Mouse (Mus musculus) liver, embryonic 11.5 days (tissue): ENCODE measurements around the gene Zmym5. TPM values are rescaled to one million over a fixed set of nuclear protein-coding genes. Genes with fewer than 3 reads are reported as not detected.

Source experiments
- ATAC-seq: fragments of 200-750 bp; cut with Nextera tagmentation; replicated peaks from 2 replicates; pipeline ENCODE4 v1.8.0; 2017; ENCODE audit warnings: moderate number of reproducible peaks, mild to moderate bottlenecking, moderate TSS enrichment, moderate library complexity; ENCODE audit not compliant: low FRiP score
- DNase-seq: peaks from one replicate; pipeline ENCODE4 v3.0.0-alpha.2; 2017; ENCODE audit warnings: low spot score
- H3K27ac ChIP-seq: fragments of 300-500 bp; sonication (generic); 2 replicates; pipeline ENCODE4 v1.5.1; 2014; ENCODE audit warnings: mild to moderate bottlenecking, low read depth, low read length, control low read depth
- H3K27me3 ChIP-seq: fragments of 300-500 bp; sonication (generic); replicated peaks from 2 replicates; pipeline ENCODE4 v1.6.1; 2014; ENCODE audit warnings: low read length, mixed read lengths; ENCODE audit not compliant: control insufficient read depth, insufficient read depth
- H3K36me3 ChIP-seq: fragments of 300-500 bp; sonication (generic); 2 replicates; pipeline ENCODE4 v1.6.1; 2014; ENCODE audit warnings: mild to moderate bottlenecking, low read length, moderate library complexity, mixed read lengths; ENCODE audit not compliant: control insufficient read depth, insufficient read depth
- H3K4me1 ChIP-seq: fragments of 300-500 bp; sonication (generic); replicated peaks from 2 replicates; pipeline ENCODE4 v1.6.1; 2014; ENCODE audit warnings: low read length, mixed read lengths; ENCODE audit not compliant: control insufficient read depth, insufficient read depth
- H3K4me2 ChIP-seq: fragments of 300-500 bp; sonication (generic); 2 replicates; pipeline ENCODE4 v1.6.1; 2014; ENCODE audit warnings: mild to moderate bottlenecking, control low read depth, moderate library complexity
- H3K4me3 ChIP-seq: fragments of 300-500 bp; sonication (generic); 2 replicates; pipeline ENCODE4 v1.5.1; 2014; ENCODE audit warnings: low read depth, low read length, control low read depth
- H3K9ac ChIP-seq: fragments of 300-500 bp; sonication (generic); 2 replicates; pipeline ENCODE4 v1.6.1; 2014; ENCODE audit warnings: low read depth, low read length, control low read depth
- H3K9me3 ChIP-seq: fragments of 300-500 bp; sonication (generic); 2 replicates; pipeline ENCODE4 v1.6.1; 2016; ENCODE audit warnings: low read length, inconsistent platforms, mixed read lengths; ENCODE audit not compliant: control insufficient read depth
- WGBS: fragments of 180-500 bp; shearing (Covaris S2); extraction: QIAGEN DNeasy Blood & Tissue Kit; methylation state at CpG from one replicate; pipeline ENCODE4 v1.1.7; 2014; 5-methylcytosine and 5-hydroxymethylcytosine counted together
- polyA plus RNA-seq: library from polyadenylated mRNA; unstranded; fragments of >200 nt; fragmentation: Nextera tagmentation; extraction: Ambion mirVana; gene quantifications from 2 replicates; pipeline ENCODE4 v1.2.1, GENCODE M21; 2014

The Zmym5 gene
- polyA plus RNA-seq, 1 experiment from 2014 or later = 15.6 TPM

GRCm38 (mm10) chr14:56751282-56751681, 60.2 kb downstream of the Zmym5 start:
- DNase-seq (no peak), ATAC-seq (no peak)
- H3K27me3 ChIP-seq = no peaks in the 10 kb centered on the region
- H3K27ac ChIP-seq = no peak overlapping the region
- H3K9me3 ChIP-seq = no peaks in the 10 kb centered on the region
- no peaks in the 10 kb centered on the region for H3K4me1 ChIP-seq
- H3K9ac ChIP-seq = no peak overlapping the region
- no peak overlapping the region for H3K4me2 ChIP-seq
- no peak overlapping the region for H3K4me3 ChIP-seq
- peaks cover 19% of the 10 kb centered on the region; the same call in 1 of the 2 replicates for H3K36me3 ChIP-seq
- WGBS = 93% methylated on average over 4 of the region's 4 CpGs

Other genes starting within 250 kb of the Zmym5 start
- gene Cenpj, start 236.3 kb downstream of the Zmym5 start, polyA plus RNA-seq = 9.8 and 11.1 TPM in 2 replicates
- gene Parp4, start 236.1 kb downstream of the Zmym5 start, polyA plus RNA-seq = 2.5 and 3.0 TPM in 2 replicates
- gene Mphosph8, start 143.5 kb downstream of the Zmym5 start, polyA plus RNA-seq = 23.8 and 30.9 TPM in 2 replicates
- 31.0 and 33.8 TPM in 2 replicates for gene Pspc1, start 33.4 kb downstream of the Zmym5 start, polyA plus RNA-seq
- 24.4 and 32.0 TPM in 2 replicates for gene Zmym2, start 74.9 kb upstream of the Zmym5 start, polyA plus RNA-seq
- gene Gja3, start 246.4 kb upstream of the Zmym5 start, polyA plus RNA-seq = 0.15 and 0.17 TPM in 2 replicates